Mouse (Mus musculus): ENCODE measurements around the gene Gm28374. TPM values are rescaled to one million over a fixed set of nuclear protein-coding genes. Genes with fewer than 3 reads are reported as not detected.

The Gm28374 gene
- polyA plus RNA-seq, 1 experiment from 2014 or later = 0.38 TPM

DNA sequence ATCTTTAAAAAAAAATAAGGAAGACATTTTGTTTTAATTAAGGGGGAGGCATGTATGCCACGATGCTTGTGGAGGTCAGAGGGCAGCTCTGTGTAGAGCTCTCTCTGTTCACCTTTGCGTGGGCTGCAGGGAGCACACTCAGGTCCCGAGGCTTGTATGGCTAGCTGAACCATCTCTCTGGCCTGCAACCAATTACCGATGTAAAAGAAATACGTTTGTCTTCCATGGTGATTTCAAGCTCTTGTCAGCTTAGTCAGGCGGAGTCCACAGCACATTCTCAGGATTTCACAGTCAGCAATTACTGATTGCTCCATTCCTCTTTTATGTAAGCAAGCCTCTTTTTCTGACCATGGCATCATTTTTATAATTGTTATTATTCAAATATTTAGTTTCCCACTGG lies 19.1 kb upstream of the Gm28374 start:
- no peaks in the 10 kb centered on the region for H3K27me3 ChIP-seq (ENCODE audit: control insufficient read depth, insufficient read depth, low read depth, low read length)
- 75% methylated on average over 6 of the region's 6 CpGs for whole genome bisulfite sequencing (ENCODE audit: insufficient replicate concordance)
- peaks cover 33% of the 10 kb centered on the region for H3K4me1 ChIP-seq (ENCODE audit: control insufficient read depth, low read depth, low read length)

DNA sequence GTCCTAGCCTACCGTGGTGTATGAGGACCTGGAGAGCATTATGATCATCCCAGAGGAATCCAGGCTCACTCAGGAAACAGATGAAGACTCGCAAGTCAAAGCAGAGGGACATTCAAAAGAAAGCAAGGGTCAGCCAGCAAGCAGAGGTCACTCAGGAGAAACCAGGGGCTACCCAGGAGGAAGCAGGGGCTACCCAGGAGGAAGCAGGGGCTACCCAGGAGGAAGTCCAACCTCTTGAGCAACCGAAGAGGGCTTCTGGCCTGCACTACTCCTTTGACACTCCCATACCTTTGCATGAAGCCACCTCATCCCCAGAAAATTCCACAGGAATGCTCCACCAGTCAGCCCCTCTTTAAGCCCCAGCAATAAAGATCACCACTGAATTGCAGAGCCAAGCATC lies 15.8 kb upstream of the Gm28374 start:
- Histone ChIP-seq H3K4me2 (ENCODE audit: low read depth, low read length) (no peak overlapping the region), H3K4me3 (ENCODE audit: low read depth, low read length) (no peak overlapping the region), H3K9me3 (replicated peaks; ENCODE audit: control insufficient read depth, low read length) (no peaks in the 10 kb centered on the region), H3K36me3 (ENCODE audit: control insufficient read depth, insufficient read depth) (peaks cover 14% of the 10 kb centered on the region), H3K27ac (ENCODE audit: low read length) (no peak overlapping the region), H3K27me3 (ENCODE audit: control insufficient read depth, insufficient read depth, low read depth, low read length) (no peaks in the 10 kb centered on the region), H3K9ac (ENCODE audit: low read depth, low read length) (no peak overlapping the region), H3K4me1 (ENCODE audit: control insufficient read depth, low read depth, low read length) (peaks cover 13% of the 10 kb centered on the region)
- ATAC-seq (ENCODE audit: low read depth) = no peak
- 54% methylated on average over 3 of the region's 3 CpGs for WGBS (ENCODE audit: insufficient replicate concordance)

More for the DNA sequence above, 19.1 kb upstream of the Gm28374 start:
- Histone ChIP-seq H3K4me3 (ENCODE audit: low read depth, low read length) (no peak overlapping the region), H3K27ac (ENCODE audit: low read length) (no peak overlapping the region), H3K4me2 (ENCODE audit: low read depth, low read length) (no peak overlapping the region), H3K36me3 (ENCODE audit: control insufficient read depth, insufficient read depth) (no peaks in the 10 kb centered on the region; the same call in 1 of the 2 replicates), H3K9ac (ENCODE audit: low read depth, low read length) (no peak overlapping the region), H3K9me3 (replicated peaks; ENCODE audit: control insufficient read depth, low read length) (no peaks in the 10 kb centered on the region)
- no peak for ATAC-seq (ENCODE audit: low read depth)

DNA sequence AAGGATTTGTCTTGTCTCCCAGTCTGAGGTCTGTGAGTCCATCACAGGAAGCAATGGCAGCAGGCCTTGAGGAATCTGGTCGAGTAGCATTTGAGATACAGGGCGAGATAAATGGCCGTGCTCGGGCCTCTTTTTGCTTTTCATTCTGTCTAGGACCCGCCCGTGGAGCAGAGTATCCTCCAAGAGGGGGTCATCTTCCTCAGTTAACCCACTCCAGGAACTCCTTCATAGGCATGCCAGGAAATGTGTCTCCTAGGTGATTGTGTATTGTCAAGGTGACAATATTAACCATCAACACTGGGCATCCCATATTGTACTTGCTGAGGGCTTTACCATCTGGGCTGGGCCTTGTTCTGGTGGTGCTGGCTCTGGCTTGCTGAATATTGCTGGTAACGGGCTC lies 12.1 kb upstream of the Gm28374 start, which contains the start of gene AC131692.1:
TSS of gene AC131692.1 (plus strand) at position 301 of the 400 bp plus-strand sequence.
- Histone ChIP-seq H3K27me3 (ENCODE audit: control insufficient read depth, insufficient read depth, low read depth, low read length) (no peaks in the 10 kb centered on the region), H3K4me3 (ENCODE audit: low read depth, low read length) (no peak within 1 kb of the TSS), H3K9ac (ENCODE audit: low read depth, low read length) (no peak within 1 kb of the TSS), H3K36me3 (ENCODE audit: control insufficient read depth, insufficient read depth) (peaks cover 50% of the 10 kb centered on the region), H3K4me1 (ENCODE audit: control insufficient read depth, low read depth, low read length) (no peaks in the 10 kb centered on the region), H3K27ac (ENCODE audit: low read length) (no peak within 1 kb of the TSS), H3K9me3 (replicated peaks; ENCODE audit: control insufficient read depth, low read length) (no peaks in the 10 kb centered on the region), H3K4me2 (ENCODE audit: low read depth, low read length) (no peak within 1 kb of the TSS)
- WGBS (ENCODE audit: insufficient replicate concordance) = 80% methylated on average over 7 of the region's 7 CpGs
- ATAC-seq (ENCODE audit: low read depth) = no peak

DNA sequence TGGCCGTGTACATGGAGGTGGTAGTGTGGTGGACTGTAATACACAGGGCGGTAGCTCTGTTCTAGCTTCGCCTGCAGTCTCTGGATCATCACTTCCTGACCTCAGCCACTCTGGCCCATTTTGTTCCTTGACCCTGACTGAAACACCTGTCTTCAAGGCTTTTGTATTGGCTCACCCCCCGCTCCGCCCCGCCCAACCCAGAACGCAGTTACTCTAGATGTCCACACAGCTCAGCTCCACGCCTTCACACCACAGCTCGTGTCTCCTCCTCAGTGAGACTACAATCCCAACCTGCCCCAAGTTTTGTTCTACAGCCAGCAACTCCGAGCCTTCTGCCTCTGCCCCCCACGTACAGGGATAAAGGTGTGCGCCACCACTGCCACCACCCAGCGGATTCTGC lies 6.8 kb upstream of the Gm28374 start:
- no peak overlapping the region for H3K4me3 ChIP-seq (ENCODE audit: low read depth, low read length)
- ATAC-seq (ENCODE audit: low read depth) = no peak
- no peaks in the 10 kb centered on the region for H3K27me3 ChIP-seq (ENCODE audit: control insufficient read depth, insufficient read depth, low read depth, low read length)
- H3K9ac ChIP-seq (ENCODE audit: low read depth, low read length) = no peak overlapping the region
- peaks cover 18% of the 10 kb centered on the region for H3K4me1 ChIP-seq (ENCODE audit: control insufficient read depth, low read depth, low read length)
- H3K36me3 ChIP-seq (ENCODE audit: control insufficient read depth, insufficient read depth) = peaks cover 66% of the 10 kb centered on the region
- H3K4me2 ChIP-seq (ENCODE audit: low read depth, low read length) = no peak overlapping the region
- 93% methylated on average over 13 of the region's 13 CpGs for WGBS (ENCODE audit: insufficient replicate concordance)
- no peaks in the 10 kb centered on the region for H3K9me3 ChIP-seq (replicated peaks; ENCODE audit: control insufficient read depth, low read length)
- no peak overlapping the region for H3K27ac ChIP-seq (ENCODE audit: low read length)

DNA sequence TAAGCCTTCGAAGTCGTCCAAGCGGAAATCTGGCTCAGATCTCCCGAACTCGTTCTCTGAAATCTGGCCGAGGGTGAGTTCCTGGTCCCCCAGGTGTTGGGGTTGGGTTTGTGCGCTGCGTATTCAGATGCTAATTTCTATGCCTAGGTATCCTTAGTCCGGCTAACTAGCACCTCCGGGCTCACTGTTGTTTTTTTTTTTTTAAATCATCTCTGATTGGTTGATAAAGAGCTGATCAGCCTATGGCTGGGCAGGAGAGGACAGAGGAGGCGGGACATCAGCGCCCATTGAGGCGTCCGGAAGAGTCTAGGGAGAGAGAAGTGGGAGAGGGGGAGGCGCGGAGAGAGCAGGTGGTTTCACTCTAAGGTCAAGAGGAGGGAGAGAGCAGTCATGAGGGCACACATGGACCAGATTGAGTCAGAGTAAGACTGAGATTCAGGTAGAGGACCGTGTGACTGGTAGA lies 3.4 kb upstream of the Gm28374 start:
- H3K27me3 ChIP-seq (ENCODE audit: control insufficient read depth, insufficient read depth, low read depth, low read length) = no peaks in the 10 kb centered on the region
- no peaks in the 10 kb centered on the region for H3K9me3 ChIP-seq (replicated peaks; ENCODE audit: control insufficient read depth, low read length)
- H3K4me1 ChIP-seq (ENCODE audit: control insufficient read depth, low read depth, low read length) = peaks cover 21% of the 10 kb centered on the region
- peak overlapping the region; percentile 88 for H3K4me2 ChIP-seq (ENCODE audit: low read depth, low read length)
- H3K9ac ChIP-seq (ENCODE audit: low read depth, low read length) = peak overlapping the region; percentile 88
- ATAC-seq (ENCODE audit: low read depth) = peak; percentile 80
- peak overlapping the region; percentile 93 for H3K27ac ChIP-seq (ENCODE audit: low read length)
- peak overlapping the region; percentile 95 for H3K4me3 ChIP-seq (ENCODE audit: low read depth, low read length)
- peaks cover 48% of the 10 kb centered on the region for H3K36me3 ChIP-seq (ENCODE audit: control insufficient read depth, insufficient read depth)
- under 1% methylated on average over 17 of the region's 17 CpGs for WGBS (ENCODE audit: insufficient replicate concordance)

DNA sequence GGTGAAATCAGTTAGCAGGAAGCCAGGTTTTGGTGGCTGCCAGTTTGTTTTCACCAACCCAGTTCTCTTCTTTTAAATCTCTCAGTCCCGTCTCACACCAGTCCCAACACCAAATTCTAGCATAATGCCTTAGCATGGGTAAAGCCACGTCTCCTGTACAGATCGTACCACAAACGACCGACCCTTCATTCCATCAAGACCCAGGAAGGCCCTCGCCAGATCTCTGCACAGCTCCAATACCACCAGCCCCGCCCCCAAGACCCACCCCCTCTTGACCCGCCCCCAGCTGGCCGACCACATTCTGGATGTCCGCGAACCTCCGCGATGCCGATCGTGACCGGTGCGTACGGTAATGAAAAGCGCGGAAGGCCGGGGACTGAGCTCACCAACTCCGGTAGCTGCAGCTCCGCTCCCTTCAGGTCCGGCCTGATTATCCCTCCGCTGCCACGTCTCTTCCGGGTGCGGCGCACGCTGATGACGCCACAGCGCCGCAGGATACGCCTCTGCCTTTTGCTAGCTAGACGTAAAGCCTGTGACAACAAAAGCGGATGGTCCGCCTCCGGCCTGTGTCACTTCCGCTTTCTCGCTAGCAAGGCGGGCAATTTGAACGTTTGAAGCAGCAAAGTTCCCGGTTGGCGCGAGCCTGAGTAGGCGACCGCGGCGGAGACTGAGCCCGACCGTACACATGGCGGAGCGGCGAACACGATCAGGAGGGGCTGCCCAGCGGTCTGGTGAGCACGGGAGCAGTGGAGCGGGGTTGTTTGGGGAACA lies 2.6 kb upstream of the Gm28374 start, which contains the start of the genes Zfpl1 and Cdca5:
TSS of gene Zfpl1 (minus strand) at position 479 of the 771 bp plus-strand sequence.
TSS of gene Cdca5 (plus strand) at position 506 of the 771 bp plus-strand sequence.
- Histone ChIP-seq H3K36me3 (ENCODE audit: control insufficient read depth, insufficient read depth) (peaks cover 41% of the 10 kb centered on the region), H3K27me3 (ENCODE audit: control insufficient read depth, insufficient read depth, low read depth, low read length) (no peaks in the 10 kb centered on the region)
- WGBS (ENCODE audit: insufficient replicate concordance) = under 1% methylated on average over 58 of the region's 58 CpGs

GRCm38 (mm10) chr19:6079983-6080480 lies 2.0 kb downstream of the Gm28374 start, which contains the start of gene Tmem262:
Gene Tmem262, plus strand, starts transcription at chr19:6080033.
- Histone ChIP-seq H3K36me3 (ENCODE audit: control insufficient read depth, insufficient read depth) (peaks cover 8% of the 10 kb centered on the region; the same call in 1 of the 2 replicates), H3K4me1 (ENCODE audit: control insufficient read depth, low read depth, low read length) (peaks cover 26% of the 10 kb centered on the region), H3K4me2 (ENCODE audit: low read depth, low read length) (no peak within 1 kb of the TSS), H3K27ac (ENCODE audit: low read length) (no peak within 1 kb of the TSS), H3K9ac (ENCODE audit: low read depth, low read length) (no peak within 1 kb of the TSS), H3K4me3 (ENCODE audit: low read depth, low read length) (no peak within 1 kb of the TSS), H3K27me3 (ENCODE audit: control insufficient read depth, insufficient read depth, low read depth, low read length) (no peaks in the 10 kb centered on the region), H3K9me3 (replicated peaks; ENCODE audit: control insufficient read depth, low read length) (no peaks in the 10 kb centered on the region)
- ATAC-seq (ENCODE audit: low read depth) = no peak
- 76% methylated on average over 12 of the region's 12 CpGs for WGBS (ENCODE audit: insufficient replicate concordance)

More for the DNA sequence above, 2.6 kb upstream of the Gm28374 start, which contains the start of the genes Zfpl1 and Cdca5:
- peak within 1 kb of the TSS; percentile 93 for H3K27ac ChIP-seq (ENCODE audit: low read length)
- H3K9ac ChIP-seq (ENCODE audit: low read depth, low read length) = peak within 1 kb of the TSS; percentile 88
- peak; percentile 90 for ATAC-seq (ENCODE audit: low read depth)
- H3K4me1 ChIP-seq (ENCODE audit: control insufficient read depth, low read depth, low read length) = peaks cover 21% of the 10 kb centered on the region
- H3K9me3 ChIP-seq (replicated peaks; ENCODE audit: control insufficient read depth, low read length) = no peaks in the 10 kb centered on the region
- peak within 1 kb of the TSS; percentile 88 for H3K4me2 ChIP-seq (ENCODE audit: low read depth, low read length)
- H3K4me3 ChIP-seq (ENCODE audit: low read depth, low read length) = peak within 1 kb of the TSS; percentile 95

- peaks cover 17% of the 10 kb centered on the region for H3K4me1 ChIP-seq (ENCODE audit: control insufficient read depth, low read depth, low read length)
- H3K36me3 ChIP-seq (ENCODE audit: control insufficient read depth, insufficient read depth) = peaks cover 6% of the 10 kb centered on the region; the same call in 1 of the 2 replicates
- no peaks in the 10 kb centered on the region for H3K27me3 ChIP-seq (ENCODE audit: control insufficient read depth, insufficient read depth, low read depth, low read length)
- peak; percentile 88 for ATAC-seq (ENCODE audit: low read depth)
- peak within 1 kb of the TSS; percentile 81 for H3K4me2 ChIP-seq (ENCODE audit: low read depth, low read length)
- H3K27ac ChIP-seq (ENCODE audit: low read length) = peak within 1 kb of the TSS; percentile 86
- WGBS (ENCODE audit: insufficient replicate concordance) = under 1% methylated on average over 33 of the region's 33 CpGs
- H3K9me3 ChIP-seq (replicated peaks; ENCODE audit: control insufficient read depth, low read length) = no peaks in the 10 kb centered on the region
- H3K4me3 ChIP-seq (ENCODE audit: low read depth, low read length) = peak within 1 kb of the TSS; percentile 89
- H3K9ac ChIP-seq (ENCODE audit: low read depth, low read length) = peak within 1 kb of the TSS; percentile 86
Measured at GRCm38 (mm10) chr19:6076564-6077393, 5.3 kb downstream of the Gm28374 start, which contains the start of gene Vps51. Gene Vps51, minus strand, starts transcription at chr19:6077231.
